Mouse (Mus musculus) forebrain, embryonic 13.5 days (tissue): Measurements from ENCODE around the gene Olfr224. TPM values are rescaled to one million over a fixed set of nuclear protein-coding genes. Genes with fewer than 3 reads are reported as not detected.

Source experiments
- polyA plus RNA-seq: library from polyadenylated mRNA; unstranded; fragments of >200 nt; fragmentation: Nextera tagmentation; extraction: Ambion mirVana; gene quantifications from 2 replicates; pipeline ENCODE4 v1.2.1, GENCODE M21; 2015

Olfr224 gene
- polyA plus RNA-seq, 1 experiment from 2014 or later, result not detected

Other genes with a start within 250 kb of the Olfr224 start
- 38.1 and 40.5 TPM in 2 replicates for gene Zfp672, start 240.2 kb downstream of the Olfr224 start, polyA plus RNA-seq
- gene Sh3bp5l, start 239.8 kb downstream of the Olfr224 start, polyA plus RNA-seq, result 43.9 and 48.0 TPM in 2 replicates
- 0.31 TPM in 1 of 2 replicates, not detected in the other for gene Lypd8, start 191.5 kb downstream of the Olfr224 start, polyA plus RNA-seq
- not detected in 2 replicates for gene 1810065E05Rik, start 149.4 kb downstream of the Olfr224 start, polyA plus RNA-seq
- not detected in 2 replicates for gene Gm12253, start 138.0 kb downstream of the Olfr224 start, polyA plus RNA-seq
- gene Lypd9, start 117.6 kb downstream of the Olfr224 start, polyA plus RNA-seq, result not detected in 2 replicates
- gene Olfr30, start 108.3 kb downstream of the Olfr224 start, polyA plus RNA-seq, result not detected in 2 replicates
- gene Olfr332, start 78.0 kb downstream of the Olfr224 start, polyA plus RNA-seq, result not detected in 2 replicates
- gene Olfr331, start 68.0 kb downstream of the Olfr224 start, polyA plus RNA-seq, result not detected in 2 replicates
- gene Olfr330, start 35.7 kb downstream of the Olfr224 start, polyA plus RNA-seq, result not detected in 2 replicates
- gene Olfr329-ps, start 24.1 kb downstream of the Olfr224 start, polyA plus RNA-seq, result not detected in 2 replicates
- not detected in 2 replicates for gene Olfr328, start 14.9 kb downstream of the Olfr224 start, polyA plus RNA-seq
- gene Olfr325, start 7.2 kb upstream of the Olfr224 start, polyA plus RNA-seq, result not detected in 2 replicates
- not detected in 2 replicates for gene Olfr324, start 24.6 kb upstream of the Olfr224 start, polyA plus RNA-seq
- gene 2210407C18Rik, start 45.5 kb upstream of the Olfr224 start, polyA plus RNA-seq, result not detected in 2 replicates
- not detected in 2 replicates for gene Olfr323, start 59.9 kb upstream of the Olfr224 start, polyA plus RNA-seq
- 0.10 TPM in 1 of 2 replicates, not detected in the other for gene Trim58, start 69.9 kb upstream of the Olfr224 start, polyA plus RNA-seq
- gene Olfr322, start 88.2 kb upstream of the Olfr224 start, polyA plus RNA-seq, result not detected in 2 replicates
- gene Olfr320, start 110.5 kb upstream of the Olfr224 start, polyA plus RNA-seq, result not detected in 2 replicates
- gene Olfr319, start 128.6 kb upstream of the Olfr224 start, polyA plus RNA-seq, result not detected in 2 replicates
- not detected in 2 replicates for gene Olfr318, start 153.5 kb upstream of the Olfr224 start, polyA plus RNA-seq
- 0.09 TPM in 1 of 2 replicates, not detected in the other for gene Olfr317, start 168.7 kb upstream of the Olfr224 start, polyA plus RNA-seq
- gene Olfr316, start 182.2 kb upstream of the Olfr224 start, polyA plus RNA-seq, result not detected in 2 replicates
- gene Olfr315, start 202.6 kb upstream of the Olfr224 start, polyA plus RNA-seq, result not detected in 2 replicates
- not detected in 2 replicates for gene Olfr314, start 212.4 kb upstream of the Olfr224 start, polyA plus RNA-seq
- gene Fam183b, start 231.4 kb upstream of the Olfr224 start, polyA plus RNA-seq, result 2.9 and 5.0 TPM in 2 replicates
- gene Olfr313, start 244.4 kb upstream of the Olfr224 start, polyA plus RNA-seq, result not detected in 2 replicates